Mouse (Mus musculus) bone marrow macrophage, adult 2 months (primary cell): ENCODE results near the gene Nhlh1. TPM values are rescaled to one million over a fixed set of nuclear protein-coding genes. Genes with fewer than 3 reads are reported as not detected.

Source experiments
- H3K27ac ChIP-seq: 2 replicates; pipeline ENCODE4 v1.5.1; 2012; ENCODE audit warnings: low read depth, low read length; ENCODE audit not compliant: insufficient read depth
- H3K4me1 ChIP-seq: 2 replicates; pipeline ENCODE4 v1.6.1; 2012; ENCODE audit warnings: low read length; ENCODE audit not compliant: control insufficient read depth, insufficient read depth
- H3K4me3 ChIP-seq: 2 replicates; pipeline ENCODE4 v1.5.1; 2012; ENCODE audit warnings: mild to moderate bottlenecking, low read length, moderate library complexity; ENCODE audit not compliant: insufficient read depth
- CTCF ChIP-seq: IDR thresholded peaks from 2 replicates; pipeline ENCODE4 v1.5.1; 2012; ENCODE audit warnings: low read depth, mild to moderate bottlenecking, low read length, moderate library complexity
- POLR2A ChIP-seq: IDR thresholded peaks from 2 replicates; pipeline ENCODE4 v1.6.1; 2012; ENCODE audit warnings: mild to moderate bottlenecking, low read depth, low read length, borderline replicate concordance
- polyA plus RNA-seq: library from polyadenylated mRNA; stranded (reverse); fragments of >200 nt; gene quantifications from 2 replicates; pipeline ENCODE4 v1.2.4, GENCODE M21; 2012; ENCODE audit not compliant: missing spikeins, insufficient read depth, insufficient read length

Gene Nhlh1
- polyA plus RNA-seq, 1 experiment, result not detected

DNA sequence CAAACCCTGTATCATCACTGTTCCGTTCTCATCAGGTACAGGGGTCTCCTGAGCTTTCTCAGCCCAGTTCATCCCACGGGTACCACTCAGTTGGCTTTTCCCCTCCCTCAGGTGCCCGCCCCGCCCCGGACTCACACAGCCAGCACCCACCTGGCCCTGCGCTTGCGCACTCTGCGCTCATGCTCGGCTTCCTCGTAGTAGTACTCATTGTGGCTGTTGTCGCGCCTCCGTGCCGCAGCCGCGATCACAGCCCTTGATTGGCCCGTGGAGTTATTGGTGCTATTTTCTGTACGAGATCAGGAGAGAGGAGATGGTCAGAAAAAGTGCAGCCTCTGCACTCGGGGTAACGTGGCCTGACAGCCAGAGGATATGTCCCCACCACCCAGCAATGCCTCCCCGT lies 49.6 kb downstream of the Nhlh1 start:
- Histone ChIP-seq H3K4me3 (no peak overlapping the region), H3K4me1 (no peaks in the 10 kb centered on the region), H3K27ac (no peak overlapping the region)
- TF ChIP-seq CTCF (no peak), POLR2A (no peak)

Other genes with a start within 250 kb of the Nhlh1 start
- gene Cd84, start 217.9 kb downstream of the Nhlh1 start, polyA plus RNA-seq, result 352 and 384 TPM in 2 replicates
- gene Gm10521, start 161.9 kb downstream of the Nhlh1 start, polyA plus RNA-seq, result 32.2 and 33.8 TPM in 2 replicates
- gene Slamf6, start 140.1 kb downstream of the Nhlh1 start, polyA plus RNA-seq, result 0.83 and 0.94 TPM in 2 replicates
- gene Vangl2, start 29.1 kb downstream of the Nhlh1 start, polyA plus RNA-seq, result 0.74 and 1.2 TPM in 2 replicates
- 159 and 167 TPM in 2 replicates for gene Copa, start 25.0 kb upstream of the Nhlh1 start, polyA plus RNA-seq
- 142 and 144 TPM in 2 replicates for gene Ncstn, start 25.2 kb upstream of the Nhlh1 start, polyA plus RNA-seq
- gene Pex19, start 69.2 kb upstream of the Nhlh1 start, polyA plus RNA-seq, result 56.7 and 64.1 TPM in 2 replicates
- 73.2 and 78.3 TPM in 2 replicates for gene Dcaf8, start 90.5 kb upstream of the Nhlh1 start, polyA plus RNA-seq
- gene Pea15a, start 149.2 kb upstream of the Nhlh1 start, polyA plus RNA-seq, result 249 and 256 TPM in 2 replicates
- gene Casq1, start 162.3 kb upstream of the Nhlh1 start, polyA plus RNA-seq, result not detected in 2 replicates
- gene Atp1a4, start 200.8 kb upstream of the Nhlh1 start, polyA plus RNA-seq, result not detected in 2 replicates
- 90.3 and 110 TPM in 2 replicates for gene Igsf8, start 204.1 kb upstream of the Nhlh1 start, polyA plus RNA-seq
- 0.15 and 0.36 TPM in 2 replicates for gene Atp1a2, start 240.5 kb upstream of the Nhlh1 start, polyA plus RNA-seq